Mouse (Mus musculus): ENCODE measurements around the gene Clec16a. TPM values are rescaled to one million over a fixed set of nuclear protein-coding genes. Genes with fewer than 3 reads are reported as not detected.

Clec16a gene
- total and polyA plus RNA-seq, 3 experiments = 20.0 to 24.2 (median 20.5) TPM

- no peaks in the 10 kb centered on the region for H3K27me3 ChIP-seq (replicated peaks)
- no peaks in the 10 kb centered on the region for H3K79me2 ChIP-seq (replicated peaks; ENCODE audit: control insufficient read depth, extremely low read depth, insufficient read depth, poor library complexity, severe bottlenecking)
- in situ Hi-C loops (cut with MboI; ENCODE audit: low pct_ligation_motif_present, low pct_unique_long_range_greater_than_20kb, low sequenced_read_pairs) (no loop called here), dilution Hi-C loops (cut with MboI; ENCODE audit: extremely low pct_ligation_motif_present, extremely low pct_unique_long_range_greater_than_20kb, low sequenced_read_pairs) (no loop called here)
- no peak overlapping the region for H3K9ac ChIP-seq (ENCODE audit: insufficient read depth, low read depth)
- H3K36me3 ChIP-seq (replicated peaks in 1 of 2; ENCODE audit: control insufficient read depth in 1 of 2, insufficient read depth in 1 of 2, low read length in 1 of 2) = no peaks in the 10 kb centered on the region
- no peak overlapping the region for H3K27ac ChIP-seq (ENCODE audit: insufficient read depth, low read depth)
- H3K4me1 ChIP-seq (ENCODE audit: control insufficient read depth in 1 of 2, insufficient read depth in 2 of 2) = peaks cover 2 to 9% of the 10 kb centered on the region in 2 experiments; a peak in 3 of 4 replicates
- no peaks in the 10 kb centered on the region for H3K9me3 ChIP-seq (replicated peaks; ENCODE audit: low read length)
- H3K4me2 ChIP-seq (ENCODE audit: insufficient read depth, low read depth, poor library complexity, severe bottlenecking) = no peak overlapping the region
- no peak overlapping the region for H3K4me3 ChIP-seq (replicated peaks in 1 of 3; ENCODE audit: low read depth in 2 of 3, low read length in 2 of 3, poor library complexity in 1 of 3)
- DNase-seq (ENCODE audit: extremely low read depth) = no peak
- TF ChIP-seq POLR2A (IDR thresholded peaks at IDR 0.05; ENCODE audit: low read depth, low read length) = no peak
- TF ChIP-seq POLR2AphosphoS2 (IDR thresholded peaks at IDR 0.05; ENCODE audit: low read depth, low read length) = no peak
- TF ChIP-seq HCFC1 (IDR thresholded peaks at IDR 0.05; ENCODE audit: low read depth, low read length) = no peak
- TF ChIP-seq TCF12 (IDR thresholded peaks at IDR 0.05; ENCODE audit: low read depth, low read length) = no peak
- no peak for TF ChIP-seq RCOR1 (conservative IDR thresholded peaks at IDR 0.05; ENCODE audit: low read depth, low read length)
- no peak for TF ChIP-seq MAFK (IDR thresholded peaks at IDR 0.05; ENCODE audit: insufficient replicate concordance, low read length)
- no peak for TF ChIP-seq TBP (conservative IDR thresholded peaks at IDR 0.05; ENCODE audit: low read depth, low read length)
- TF ChIP-seq USF2 (conservative IDR thresholded peaks at IDR 0.05; ENCODE audit: low read depth, low read length) = no peak
Observed at GRCm38 (mm10) chr16:10697861-10698659, 152.9 kb downstream of the Clec16a start.

GRCm38 (mm10) chr16:10699316-10699715 is 154.2 kb downstream of the Clec16a start:
- Histone ChIP-seq H3K27ac (ENCODE audit: insufficient read depth, low read depth) (no peak overlapping the region), H3K36me3 (replicated peaks in 1 of 2; ENCODE audit: control insufficient read depth in 1 of 2, insufficient read depth in 1 of 2, low read length in 1 of 2) (no peaks in the 10 kb centered on the region), H3K79me2 (replicated peaks; ENCODE audit: control insufficient read depth, extremely low read depth, insufficient read depth, poor library complexity, severe bottlenecking) (no peaks in the 10 kb centered on the region), H3K9ac (ENCODE audit: insufficient read depth, low read depth) (no peak overlapping the region), H3K4me2 (ENCODE audit: insufficient read depth, low read depth, poor library complexity, severe bottlenecking) (no peak overlapping the region), H3K9me3 (replicated peaks; ENCODE audit: low read length) (no peaks in the 10 kb centered on the region), H3K4me3 (replicated peaks in 1 of 3; ENCODE audit: low read depth in 2 of 3, low read length in 2 of 3, poor library complexity in 1 of 3) (no peak overlapping the region), H3K27me3 (replicated peaks) (no peaks in the 10 kb centered on the region), H3K4me1 (ENCODE audit: control insufficient read depth in 1 of 2, insufficient read depth in 2 of 2) (peaks cover 2 to 9% of the 10 kb centered on the region in 2 experiments; a peak in 3 of 4 replicates)
- in situ Hi-C loops (cut with MboI; ENCODE audit: low pct_ligation_motif_present, low pct_unique_long_range_greater_than_20kb, low sequenced_read_pairs) = no loop called here
- dilution Hi-C loops (cut with MboI; ENCODE audit: extremely low pct_ligation_motif_present, extremely low pct_unique_long_range_greater_than_20kb, low sequenced_read_pairs) = no loop called here
- no peak for DNase-seq (ENCODE audit: extremely low read depth)
- TF ChIP-seq EP300 (IDR thresholded peaks at IDR 0.05; ENCODE audit: low read length) = no peak
- TF ChIP-seq E2F4 (IDR thresholded peaks at IDR 0.05; ENCODE audit: insufficient replicate concordance, low read depth, low read length) = no peak
- TF ChIP-seq ETS1 (conservative IDR thresholded peaks at IDR 0.05; ENCODE audit: low read depth, low read length) = no peak
- TF ChIP-seq ZKSCAN1 (IDR thresholded peaks at IDR 0.05; ENCODE audit: borderline replicate concordance, low read depth, low read length) = no peak
- TF ChIP-seq USF1 (IDR thresholded peaks at IDR 0.05; ENCODE audit: low read depth, low read length) = no peak
- TF ChIP-seq IRF4 (IDR thresholded peaks at IDR 0.05; ENCODE audit: low read depth, low read length) = no peak
- no peak for TF ChIP-seq POLR2AphosphoS2 (IDR thresholded peaks at IDR 0.05; ENCODE audit: low read depth, low read length)
- no peak for TF ChIP-seq KAT2A (IDR thresholded peaks at IDR 0.05; ENCODE audit: insufficient replicate concordance, low read length)
- TF ChIP-seq POLR2A (IDR thresholded peaks at IDR 0.05; ENCODE audit: low read depth, low read length) = no peak
- TF ChIP-seq ZNF384 (IDR thresholded peaks at IDR 0.05; ENCODE audit: low read depth, low read length) = no peak
- no peak for TF ChIP-seq SMC3 (IDR thresholded peaks at IDR 0.05; ENCODE audit: low read depth, low read length)
- no peak for TF ChIP-seq MAFK (IDR thresholded peaks at IDR 0.05; ENCODE audit: insufficient replicate concordance, low read length)
- TF ChIP-seq RAD21 (IDR thresholded peaks at IDR 0.05; ENCODE audit: low read depth, low read length) = no peak
- TF ChIP-seq TCF12 (IDR thresholded peaks at IDR 0.05; ENCODE audit: low read depth, low read length) = no peak
- TF ChIP-seq JUND (conservative IDR thresholded peaks at IDR 0.05; ENCODE audit: low read depth, low read length) = no peak
- TF ChIP-seq MEF2A (IDR thresholded peaks at IDR 0.05; ENCODE audit: borderline replicate concordance, low read depth, low read length) = no peak
